7 mouse cellular contexts compared by ENCODE assay signal in genomic region chr4:117834457-117834844, GRCm38 (mm10). TPM values are rescaled to one million over a fixed set of nuclear protein-coding genes. Genes with fewer than 3 reads are reported as not detected.
A peak's percentile ranks its signal among the peaks of the same experiment; 100 is the strongest.
DNase-seq lines count a peak whose midpoint lies in the region; ATAC-seq and TF ChIP-seq lines count a peak whose summit lies in the region.

Gene Slc6a9 (plus strand): TSS chr4:117834506.

- peak within 1 kb of the TSS; percentile 92 for H3K4me2 ChIP-seq in lung, embryonic 14.5 days
- H3K4me2 ChIP-seq in intestine, embryonic 14.5 days (ENCODE audit: low read length): peak within 1 kb of the TSS; percentile 77
- H3K4me2 ChIP-seq in midbrain, embryonic 11.5 days: peak within 1 kb of the TSS; percentile 97

- H3K36me3 ChIP-seq in lung, embryonic 14.5 days (ENCODE audit: insufficient read depth): no peaks in the 10 kb centered on the region
- H3K36me3 ChIP-seq in intestine, embryonic 14.5 days (ENCODE audit: control insufficient read depth, insufficient read depth, low read length): no peaks in the 10 kb centered on the region
- H3K36me3 ChIP-seq in midbrain, embryonic 11.5 days (ENCODE audit: control insufficient read depth, insufficient read depth, low read length): no peaks in the 10 kb centered on the region

- WGBS in lung, embryonic 14.5 days: 26% methylated on average over 3 of the region's 3 CpGs
- 32% methylated on average over 3 of the region's 3 CpGs for WGBS in intestine, embryonic 14.5 days
- WGBS in midbrain, embryonic 11.5 days: 23% methylated on average over 3 of the region's 3 CpGs

- ATAC-seq in lung, embryonic 14.5 days (ENCODE audit: insufficient read depth): no peak
- ATAC-seq in intestine, embryonic 14.5 days (replicated peaks; ENCODE audit: low FRiP score, low TSS enrichment, low read depth): no peak
- ATAC-seq in midbrain, embryonic 11.5 days (ENCODE audit: low FRiP score): no peak
- no peak for ATAC-seq in megakaryocyte progenitor cell, adult 5-6 weeks (replicated peaks; ENCODE audit: poor library complexity)

- H3K9ac ChIP-seq in lung, embryonic 14.5 days: peak within 1 kb of the TSS; percentile 59
- H3K9ac ChIP-seq in intestine, embryonic 14.5 days (ENCODE audit: low read length): peak within 1 kb of the TSS; percentile 74
- peak within 1 kb of the TSS; percentile 58 for H3K9ac ChIP-seq in midbrain, embryonic 11.5 days (ENCODE audit: low read length)

- peaks cover 12% of the 10 kb centered on the region for H3K4me1 ChIP-seq in lung, embryonic 14.5 days (ENCODE audit: insufficient read depth)
- H3K4me1 ChIP-seq in embryonic fibroblast, embryonic 13.5 days (ENCODE audit: control insufficient read depth, insufficient read depth, low read length): peaks cover 3% of the 10 kb centered on the region
- H3K4me1 ChIP-seq in intestine, embryonic 14.5 days (replicated peaks; ENCODE audit: control insufficient read depth, insufficient read depth, low read length): peaks cover 18% of the 10 kb centered on the region
- H3K4me1 ChIP-seq in midbrain, embryonic 11.5 days (ENCODE audit: control insufficient read depth, insufficient read depth, low read length): peaks cover 9% of the 10 kb centered on the region

- no peak; the same call in 1 of the 2 replicates for TF ChIP-seq CTCF in lung, embryonic 14.5 days (IDR thresholded peaks at IDR 0.05; ENCODE audit: low read depth)
- no peak for TF ChIP-seq CTCF in embryonic fibroblast, embryonic 13.5 days (IDR thresholded peaks at IDR 0.05; ENCODE audit: borderline replicate concordance, insufficient read depth, low read length)

- peak within 1 kb of the TSS; percentile 77 for H3K4me3 ChIP-seq in lung, embryonic 14.5 days (ENCODE audit: low read depth, low read length)
- peak within 1 kb of the TSS; percentile 78 for H3K4me3 ChIP-seq in embryonic fibroblast, embryonic 13.5 days (ENCODE audit: insufficient read depth, low read length)
- peak within 1 kb of the TSS; percentile 76 for H3K4me3 ChIP-seq in intestine, embryonic 14.5 days (ENCODE audit: low read depth, low read length)
- peak within 1 kb of the TSS; percentile 68 for H3K4me3 ChIP-seq in midbrain, embryonic 11.5 days (ENCODE audit: low read depth, low read length)

- DNase-seq in lung, embryonic 14.5 days: no peak
- no peak for DNase-seq in lung, postnatal 25 days (ENCODE audit: low spot score)
- peak; percentile 55 for DNase-seq in intestine, embryonic 14.5 days (ENCODE audit: low spot score)
- DNase-seq in midbrain, embryonic 11.5 days (ENCODE audit: low spot score, missing footprints): peak; percentile 91
- DNase-seq in cerebellum, adult 18-20 months: no peak

- peak within 1 kb of the TSS; percentile 93 for H3K27ac ChIP-seq in lung, embryonic 14.5 days (ENCODE audit: low read depth)
- peak within 1 kb of the TSS; percentile 42 for H3K27ac ChIP-seq in embryonic fibroblast, embryonic 13.5 days (ENCODE audit: insufficient read depth, low read length)
- peak within 1 kb of the TSS; percentile 90 for H3K27ac ChIP-seq in intestine, embryonic 14.5 days (ENCODE audit: low read depth)
- peak within 1 kb of the TSS; percentile 40; the same call in 1 of the 2 replicates for H3K27ac ChIP-seq in midbrain, embryonic 11.5 days (ENCODE audit: low read depth, low read length)

- no peaks in the 10 kb centered on the region for H3K9me3 ChIP-seq in lung, embryonic 14.5 days (ENCODE audit: low read depth, low read length)
- H3K9me3 ChIP-seq in intestine, embryonic 14.5 days (ENCODE audit: control insufficient read depth, low read length): no peaks in the 10 kb centered on the region
- H3K9me3 ChIP-seq in midbrain, embryonic 11.5 days (ENCODE audit: control insufficient read depth, low read length): no peaks in the 10 kb centered on the region

- TF ChIP-seq POLR2A in embryonic fibroblast, embryonic 13.5 days (IDR thresholded peaks at IDR 0.05; ENCODE audit: low read depth, low read length): no peak

- H3K27me3 ChIP-seq in lung, embryonic 14.5 days (ENCODE audit: insufficient read depth, low read length): no peaks in the 10 kb centered on the region
- no peaks in the 10 kb centered on the region for H3K27me3 ChIP-seq in intestine, embryonic 14.5 days (replicated peaks; ENCODE audit: control insufficient read depth, insufficient read depth, low read length)
- no peaks in the 10 kb centered on the region for H3K27me3 ChIP-seq in midbrain, embryonic 11.5 days (ENCODE audit: control insufficient read depth, insufficient read depth, low read length)

RNA-seq across cellular contexts. Expression of gene Slc6a9, which starts in this region (rescaled TPM):
- 7.2 and 9.7 TPM in 2 replicates for polyA plus RNA-seq in lung, embryonic 14.5 days (2014; fragmentation: Nextera tagmentation; extraction: Ambion mirVana)
- polyA plus RNA-seq in embryonic fibroblast, embryonic 13.5 days (2011; ENCODE audit: insufficient read length, low read depth, missing spikeins): 26.0 and 44.0 TPM in 2 replicates
- polyA plus RNA-seq in intestine, embryonic 14.5 days (2014; fragmentation: Nextera tagmentation; extraction: Ambion mirVana): 9.5 and 11.7 TPM in 2 replicates
- 4.6 and 6.3 TPM in 2 replicates for polyA plus RNA-seq in midbrain, embryonic 11.5 days (2014; fragmentation: Nextera tagmentation; extraction: Ambion mirVana)
- 0.05 TPM in 1 of 2 replicates, not detected in the other for total RNA-seq in megakaryocyte progenitor cell, adult 5-6 weeks (2015)
- 0.21 and 2.6 TPM in 2 replicates for total RNA-seq in megakaryocyte progenitor cell, adult 5-6 weeks (2017)

Comparison
In these comparisons a context has a peak if more than half of its experiments do, and no peak if none do; other contexts are left out.
1. DNase-seq: peak in intestine, embryonic 14.5 days (single experiment) and midbrain, embryonic 11.5 days (single experiment); none in lung, embryonic 14.5 days (single experiment), lung, postnatal 25 days (single experiment) and cerebellum, adult 18-20 months (0 of 2).
2. H3K27ac ChIP-seq: peak in every context shown above with its lines; median percentile 93 in lung, embryonic 14.5 days; 90 in intestine, embryonic 14.5 days; 42 in embryonic fibroblast, embryonic 13.5 days; 40 in midbrain, embryonic 11.5 days.
3. Peak in every context shown above with its lines, with median percentiles within 50 percentile points of each other: H3K4me2 ChIP-seq, H3K4me3 ChIP-seq and H3K9ac ChIP-seq.